Comparison of ENCODE assay signal across 17 mouse cellular contexts in the genomic region with DNA sequence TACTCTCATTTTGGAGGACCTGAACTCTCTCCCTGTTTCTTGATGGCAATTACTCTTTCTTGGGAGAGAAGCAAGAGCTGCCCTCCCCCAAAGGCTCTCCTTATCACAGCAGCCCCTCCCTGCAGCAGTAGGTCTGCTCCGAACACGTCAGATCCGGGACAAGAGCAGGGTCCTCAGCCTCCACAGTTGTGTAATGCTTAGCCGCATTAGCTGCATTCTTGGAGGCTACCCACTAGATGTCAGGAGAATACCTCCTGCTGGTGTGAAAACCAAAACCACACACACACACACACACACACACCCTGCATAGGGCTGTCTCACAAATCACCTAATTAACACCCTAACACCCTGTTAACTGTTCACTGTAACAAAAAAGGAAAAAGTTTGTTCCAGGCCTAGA. TPM values are rescaled to one million over a fixed set of nuclear protein-coding genes. Genes with fewer than 3 reads are reported as not detected.
DNase-seq lines count a peak whose midpoint lies in the region; ATAC-seq lines count a peak whose summit lies in the region.
"Had no signal": no experiment of that assay in that cellular context is flagged by ENCODE, and none has a peak within 500 bp of the region (broad histone marks: within the 10 kb centered on the region; RNA-seq: fewer than 3 reads in every experiment).

No protein-coding gene starts in this region.

- no peak overlapping the region for H3K9ac ChIP-seq in heart, embryonic 12.5 days
- H3K9ac ChIP-seq in liver, embryonic 12.5 days = peak overlapping the region; percentile 41
- H3K9ac ChIP-seq: forebrain, embryonic 13.5 days; midbrain, embryonic 12.5 days had no signal

- H3K9me3 ChIP-seq in heart, embryonic 12.5 days (replicated peaks) = no peaks in the 10 kb centered on the region; the same call in 1 of the 2 replicates
- H3K9me3 ChIP-seq in liver, embryonic 12.5 days (replicated peaks) = no peaks in the 10 kb centered on the region
- H3K9me3 ChIP-seq: forebrain, embryonic 13.5 days; midbrain, embryonic 12.5 days had no signal

- no peak overlapping the region for H3K27ac ChIP-seq in heart, embryonic 12.5 days (ENCODE audit: poor library complexity, severe bottlenecking)
- peak overlapping the region; percentile 32; the same call in 1 of the 2 replicates for H3K27ac ChIP-seq in liver, embryonic 12.5 days
- H3K27ac ChIP-seq: forebrain, embryonic 13.5 days; limb, embryonic 10.5 days; midbrain, embryonic 12.5 days had no signal

- no peak overlapping the region for H3K4me2 ChIP-seq in heart, embryonic 12.5 days
- peak overlapping the region; percentile 18; the same call in 1 of the 2 replicates for H3K4me2 ChIP-seq in liver, embryonic 12.5 days
- H3K4me2 ChIP-seq: forebrain, embryonic 13.5 days; midbrain, embryonic 12.5 days had no signal

- H3K4me3 ChIP-seq in heart, embryonic 12.5 days = no peak overlapping the region
- H3K4me3 ChIP-seq in liver, embryonic 12.5 days = no peak overlapping the region
- H3K4me3 ChIP-seq: forebrain, embryonic 13.5 days; limb, embryonic 10.5 days; midbrain, embryonic 12.5 days had no signal

- peaks cover 15% of the 10 kb centered on the region for H3K4me1 ChIP-seq in heart, embryonic 12.5 days (replicated peaks)
- H3K4me1 ChIP-seq in liver, embryonic 12.5 days = peaks cover 60% of the 10 kb centered on the region
- H3K4me1 ChIP-seq: forebrain, embryonic 13.5 days; midbrain, embryonic 12.5 days had no signal

- DNase-seq in heart, postnatal 4 days = no peak
- peak; percentile 27 for DNase-seq in lung, postnatal 36 days
- DNase-seq in lung, postnatal 14 days = no peak
- no peak for DNase-seq in neural tube, embryonic 10.5 days (ENCODE audit: extremely low spot score, low spot score)
- DNase-seq in right cerebral cortex, postnatal 25 days = no peak
- DNase-seq: adrenal gland, adult 2 months; cerebellum, adult 9-10 months; embryo, embryonic 11 days; heart, adult 18-20 months; kidney, postnatal 4 days; thymus, adult 2 months had no signal

- no peaks in the 10 kb centered on the region for H3K36me3 ChIP-seq in heart, embryonic 12.5 days
- H3K36me3 ChIP-seq in liver, embryonic 12.5 days = no peaks in the 10 kb centered on the region
- H3K36me3 ChIP-seq: limb, embryonic 10.5 days; midbrain, embryonic 12.5 days had no signal

- H3K27me3 ChIP-seq in heart, embryonic 12.5 days (replicated peaks) = no peaks in the 10 kb centered on the region; the same call in 1 of the 2 replicates
- H3K27me3 ChIP-seq in liver, embryonic 12.5 days (replicated peaks) = no peaks in the 10 kb centered on the region
- H3K27me3 ChIP-seq: forebrain, embryonic 13.5 days; midbrain, embryonic 12.5 days had no signal

- ATAC-seq in heart, embryonic 12.5 days (ENCODE audit: insufficient number of reproducible peaks, low FRiP score) = peak; percentile 16; the same call in 1 of the 2 replicates
- peak; percentile 46 for ATAC-seq in liver, embryonic 12.5 days
- 0 out of 2 replicates have a peak, but pooled peaks have one; percentile 15 for ATAC-seq in neutrophil, adult 5-6 weeks (ENCODE audit: extremely low read depth, insufficient number of reproducible peaks, low FRiP score, poor library complexity, severe bottlenecking)
- ATAC-seq: forebrain, embryonic 13.5 days had no signal

- WGBS in heart, embryonic 12.5 days = 16% methylated on average over 4 of the region's 4 CpGs
- WGBS in liver, embryonic 12.5 days (ENCODE audit: insufficient replicate concordance) = 14% methylated on average over 4 of the region's 4 CpGs

RNA-seq across cellular contexts. Expression of a gene that starts 2.3 kb away (rescaled TPM):
- 0.46 and 0.70 TPM in 2 replicates for polyA plus RNA-seq in heart, embryonic 12.5 days (2016; fragmentation: Nextera tagmentation; extraction: Ambion mirVana)
- total RNA-seq in heart, postnatal 4 days (2021) = under 1 TPM; 0.68 to 0.74 TPM
- 3.9 and 4.3 TPM in 2 replicates for polyA plus RNA-seq in liver, embryonic 12.5 days (2016; fragmentation: Nextera tagmentation; extraction: Ambion mirVana)
- 67.0 and 72.5 TPM in 2 replicates for total RNA-seq in neutrophil, adult 5-6 weeks (2017)

RNA-seq across cellular contexts. Expression of a gene that starts 19.2 kb away (rescaled TPM):
- 124 and 131 TPM in 2 replicates for polyA plus RNA-seq in heart, embryonic 12.5 days (2016; fragmentation: Nextera tagmentation; extraction: Ambion mirVana)
- 10 to 100 TPM; 81.7 to 88.6 TPM for total RNA-seq in heart, postnatal 4 days (2021)
- 91.1 and 98.9 TPM in 2 replicates for polyA plus RNA-seq in liver, embryonic 12.5 days (2016; fragmentation: Nextera tagmentation; extraction: Ambion mirVana)
- total RNA-seq in neutrophil, adult 5-6 weeks (2017) = 315 and 327 TPM in 2 replicates

RNA-seq across cellular contexts. Expression of a gene that starts 27.7 kb away (rescaled TPM):
- 36.4 and 41.7 TPM in 2 replicates for polyA plus RNA-seq in heart, embryonic 12.5 days (2016; fragmentation: Nextera tagmentation; extraction: Ambion mirVana)
- total RNA-seq in heart, postnatal 4 days (2021) = 10 to 100 TPM; 42.4 to 45.9 TPM
- 22.2 and 23.8 TPM in 2 replicates for polyA plus RNA-seq in liver, embryonic 12.5 days (2016; fragmentation: Nextera tagmentation; extraction: Ambion mirVana)
- 366 and 368 TPM in 2 replicates for total RNA-seq in neutrophil, adult 5-6 weeks (2017)

RNA-seq across cellular contexts. Expression of a gene that starts 37.3 kb away (rescaled TPM):
- polyA plus RNA-seq in heart, embryonic 12.5 days (2016; fragmentation: Nextera tagmentation; extraction: Ambion mirVana) = 178 and 189 TPM in 2 replicates
- 10 to 100 TPM; 73.8 to 80.5 TPM for total RNA-seq in heart, postnatal 4 days (2021)
- polyA plus RNA-seq in liver, embryonic 12.5 days (2016; fragmentation: Nextera tagmentation; extraction: Ambion mirVana) = 157 TPM in 2 replicates
- total RNA-seq in neutrophil, adult 5-6 weeks (2017) = 306 and 325 TPM in 2 replicates

RNA-seq across cellular contexts. Expression of a gene that starts 53.4 kb away (rescaled TPM):
- polyA plus RNA-seq in heart, embryonic 12.5 days (2016; fragmentation: Nextera tagmentation; extraction: Ambion mirVana) = 70.4 and 74.5 TPM in 2 replicates
- 10 to 100 TPM; 52.2 to 59.8 TPM for total RNA-seq in heart, postnatal 4 days (2021)
- polyA plus RNA-seq in liver, embryonic 12.5 days (2016; fragmentation: Nextera tagmentation; extraction: Ambion mirVana) = 67.4 and 71.1 TPM in 2 replicates
- total RNA-seq in neutrophil, adult 5-6 weeks (2017) = 97.1 and 111 TPM in 2 replicates

Comparison
In these comparisons a context has a peak if more than half of its experiments do, and no peak if none do; other contexts are left out.
1. RNA of a gene that starts 2.3 kb away (total RNA-seq): 67.0 to 72.5 TPM in neutrophil, adult 5-6 weeks; 0.68 to 0.74 TPM in heart, postnatal 4 days; every median in the first group is over 10 times any median in the second.
2. Peak in every context shown above with its lines, with median percentiles within 50 percentile points of each other: ATAC-seq.